Mouse (Mus musculus) hindlimb bud, embryonic 11.5 days (tissue): ENCODE measurements around the gene Rnf130.

ENCODE experiments used
- DNase-seq: peaks from one replicate; pipeline ENCODE4 v3.0.0-alpha.2; 2012; ENCODE audit warnings: low read depth, low spot score; ENCODE audit errors: extremely low spot score

The Rnf130 gene

GRCm38 (mm10) chr11:50132265-50132664 lies 107.1 kb downstream of the Rnf130 start:
- DNase-seq, result no peak

DNA sequence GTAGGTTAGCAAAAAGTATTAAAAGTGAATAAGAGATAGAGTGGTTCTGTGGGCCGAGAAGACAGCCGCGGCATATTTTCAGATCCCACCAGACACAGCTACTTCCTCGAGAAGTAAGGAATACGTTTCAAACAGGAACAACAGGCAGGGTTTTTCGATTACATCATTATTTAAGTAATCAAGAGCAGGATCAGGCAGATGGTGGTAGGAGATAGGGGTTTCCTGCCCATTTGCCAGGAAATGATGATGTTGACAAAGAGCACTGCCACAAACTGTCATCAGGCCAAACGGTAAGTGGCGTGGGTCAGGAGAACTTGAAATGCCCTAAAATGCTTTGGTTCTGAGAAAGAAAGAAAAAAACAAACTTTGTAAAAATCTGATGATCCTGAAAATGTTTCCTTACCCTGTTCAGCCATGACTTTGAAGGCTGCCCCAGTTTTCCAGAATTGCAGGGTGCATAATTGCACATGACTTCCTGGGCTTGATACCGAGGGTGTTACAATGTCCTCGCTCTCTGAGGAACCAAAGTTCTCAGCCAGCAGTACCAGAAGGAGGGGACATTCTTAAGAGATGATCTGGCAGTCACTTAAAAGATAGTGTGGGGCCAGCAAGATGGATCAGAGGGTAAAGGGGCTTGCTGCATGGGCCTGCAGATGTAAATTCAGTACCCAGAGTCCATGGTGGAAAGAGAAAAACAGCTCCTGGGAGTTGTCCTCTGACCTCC lies 109.2 kb downstream of the Rnf130 start:
- no peak for DNase-seq

DNA sequence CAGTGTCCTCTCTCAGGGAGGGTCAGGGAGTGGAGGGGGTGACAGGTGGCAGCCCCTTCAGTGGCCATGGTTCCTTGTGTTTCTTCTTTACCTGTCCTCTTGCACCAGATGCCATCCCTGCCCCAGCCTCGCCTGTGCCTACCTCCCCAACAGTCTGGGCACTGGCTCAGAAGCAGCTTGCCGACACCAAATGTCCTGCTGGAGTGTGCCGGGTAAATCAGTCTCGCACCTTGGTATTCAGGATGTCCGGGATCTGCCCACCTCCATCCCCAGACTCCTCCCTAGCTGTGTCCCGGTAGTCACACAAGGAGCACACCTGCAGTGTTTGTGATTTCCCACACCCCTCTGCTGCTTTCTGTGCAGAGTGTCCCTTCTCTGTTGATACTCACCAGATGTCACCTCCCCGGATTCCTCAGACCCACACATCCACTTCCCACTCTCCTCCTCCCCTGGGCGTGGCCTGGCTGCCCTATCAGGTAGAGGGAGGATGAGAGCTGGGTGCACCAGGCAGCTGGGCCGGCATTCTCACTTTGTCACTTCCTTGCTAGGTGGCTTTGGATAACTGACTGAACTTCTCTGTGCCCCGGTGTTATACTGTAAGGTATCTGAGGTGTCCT lies 113.2 kb downstream of the Rnf130 start:
- DNase-seq, result no peak

- no peak for DNase-seq
Observed at GRCm38 (mm10) chr11:50139571-50139970, 114.4 kb downstream of the Rnf130 start.

DNA sequence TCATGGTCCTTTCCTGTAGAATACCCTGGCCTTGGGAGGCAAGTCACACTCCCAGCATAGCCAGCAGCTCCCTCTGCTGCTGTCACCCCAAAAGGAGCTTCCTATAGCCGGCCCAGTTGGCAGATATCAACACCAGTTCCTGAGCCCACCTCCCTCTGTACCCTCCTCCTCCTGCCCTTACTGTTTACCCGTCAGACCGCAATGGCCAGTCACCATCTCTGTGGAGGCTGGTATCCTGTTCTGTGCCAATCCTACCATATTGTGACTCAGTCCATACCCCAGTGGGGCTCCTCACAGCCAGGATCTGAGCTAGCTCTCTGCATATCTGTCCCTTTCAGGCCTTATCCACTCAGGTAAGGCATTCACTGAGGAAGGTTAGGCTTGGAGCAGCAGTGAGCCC lies 120.4 kb downstream of the Rnf130 start:
- no peak for DNase-seq

GRCm38 (mm10) chr11:50146121-50146520 lies 121.0 kb downstream of the Rnf130 start:
- no peak for DNase-seq

DNA sequence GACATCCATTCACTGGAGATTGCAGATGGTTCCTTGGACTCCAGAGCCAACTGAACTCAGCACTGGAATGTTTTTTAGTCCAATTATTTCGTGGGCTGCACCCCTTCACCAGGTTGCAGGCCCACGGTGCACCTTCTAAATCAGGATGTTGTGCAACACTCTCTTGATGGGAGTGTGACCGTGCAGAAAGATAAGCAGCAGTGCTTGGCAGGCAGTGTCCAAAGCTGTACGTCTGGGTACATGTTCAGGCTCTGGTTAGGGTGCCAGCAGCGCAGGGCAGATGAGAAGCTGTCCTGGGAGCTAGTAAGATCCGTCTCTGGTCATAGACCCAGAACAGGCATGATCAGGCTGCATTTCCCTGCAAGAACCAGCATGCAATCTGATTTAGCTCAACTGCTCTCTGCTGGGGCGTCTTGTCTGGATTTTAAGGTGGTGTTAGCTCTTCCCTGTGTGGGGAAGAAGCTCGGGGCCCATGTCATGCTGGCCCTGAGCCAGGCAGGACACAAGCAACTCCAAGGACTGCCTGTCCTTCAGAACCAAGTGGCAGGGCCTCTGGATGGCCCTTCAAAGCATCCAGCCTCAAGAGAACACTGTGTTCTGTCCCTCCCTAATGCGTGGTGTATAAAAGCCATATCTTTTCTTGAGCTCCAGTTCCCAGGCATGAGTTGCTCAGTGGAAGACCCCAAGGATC lies 122.3 kb downstream of the Rnf130 start:
- DNase-seq, result no peak

GRCm38 (mm10) chr11:50147958-50148476 lies 122.9 kb downstream of the Rnf130 start:
- DNase-seq, result no peak

- no peak for DNase-seq
Observed at GRCm38 (mm10) chr11:50149200-50149599, 124.1 kb downstream of the Rnf130 start.

- no peak for DNase-seq
Observed at GRCm38 (mm10) chr11:50149603-50150150, 124.5 kb downstream of the Rnf130 start.

DNA sequence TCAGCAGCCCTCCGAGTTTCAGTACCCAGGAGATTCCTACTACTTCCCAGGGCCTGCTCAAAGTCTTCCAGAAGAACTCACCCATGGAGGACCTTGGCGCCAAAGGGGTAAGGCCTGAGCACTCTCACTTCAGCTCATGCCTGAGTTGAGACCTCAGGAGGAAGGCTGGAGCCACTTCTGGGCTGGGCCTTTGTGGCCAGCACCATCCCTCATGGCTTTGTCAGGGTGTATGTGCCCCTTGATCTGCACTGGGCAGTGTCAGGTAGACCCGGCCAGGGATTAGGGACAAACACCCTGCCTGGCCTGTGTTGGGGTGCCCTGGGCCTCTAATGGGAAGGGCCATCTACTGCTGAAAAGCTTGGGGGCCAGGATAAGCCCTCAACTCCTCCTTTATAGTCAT lies 126.2 kb downstream of the Rnf130 start:
- no peak for DNase-seq

DNA sequence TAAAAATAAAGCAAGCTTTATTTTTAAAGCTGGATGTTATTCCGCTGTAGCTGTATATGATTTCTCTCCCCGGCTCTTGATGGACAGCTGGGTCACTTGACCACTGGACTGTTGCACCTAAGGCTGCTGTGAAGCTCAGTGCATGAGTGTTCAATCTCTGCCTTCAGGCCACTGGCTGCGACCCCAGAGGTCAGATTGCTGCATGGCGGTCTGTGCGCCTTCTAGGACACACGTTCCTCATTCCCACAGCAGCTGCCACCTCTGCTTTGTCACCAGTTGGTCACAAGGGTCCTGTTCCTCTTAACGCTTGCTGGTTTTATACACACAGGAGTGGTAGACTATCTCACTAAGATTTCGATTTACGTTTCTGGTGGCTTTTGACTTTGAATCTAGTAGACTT lies 129.0 kb downstream of the Rnf130 start:
- no peak for DNase-seq
